Mouse (Mus musculus) heart, adult 8-10 months (tissue): Measurements from ENCODE around the gene Echs1. TPM values are rescaled to one million over a fixed set of nuclear protein-coding genes. Genes with fewer than 3 reads are reported as not detected.

Experiments used
- DNase-seq: peaks from one replicate; pipeline ENCODE4 v3.0.0; 2022; ENCODE audit warnings: low spot score
- total RNA-seq, 4 experiments: library from RNA; stranded (reverse); gene quantifications; 2 replicates each; pipeline ENCODE4 v1.2.4; 2022

Gene Echs1
- total RNA-seq, 4 experiments from 2014 or later: 476 to 541 (median 510) TPM

DNA sequence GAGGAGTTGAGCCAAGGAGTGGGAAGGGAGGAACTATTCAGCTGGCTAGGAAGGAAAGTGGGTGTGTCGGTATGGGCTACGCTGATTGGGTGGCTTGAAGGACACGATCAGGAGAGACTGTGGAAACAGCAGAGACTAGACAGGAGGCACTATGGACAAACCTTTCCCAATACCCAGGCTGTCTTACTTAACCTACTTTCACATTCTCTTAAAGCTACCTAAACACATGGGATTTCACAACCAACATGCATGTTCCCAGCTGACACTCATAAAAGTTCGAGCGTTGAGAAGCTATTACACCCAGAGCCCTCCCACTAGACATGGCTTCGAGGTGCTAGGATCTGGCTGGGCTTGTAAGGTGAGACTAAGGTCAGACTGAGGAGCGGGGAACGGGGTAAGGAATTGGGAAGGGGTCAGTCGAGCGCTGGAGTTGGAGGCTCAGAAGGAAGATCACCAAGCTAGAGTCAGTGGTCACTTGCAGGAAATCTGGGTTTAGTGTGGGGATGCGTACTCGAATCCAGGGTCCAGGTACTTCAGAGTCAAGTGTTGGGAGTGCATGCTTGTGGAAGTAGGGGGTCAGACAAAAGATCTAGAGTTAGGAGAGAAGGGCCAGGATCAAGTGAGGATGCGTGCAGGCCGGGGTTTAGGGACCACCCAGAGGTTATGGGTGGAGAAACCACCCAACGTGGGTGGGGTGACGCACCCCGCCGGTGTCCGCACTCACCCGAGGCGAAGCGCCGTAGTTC is 520 bp downstream of the Echs1 start, which contains the start of gene Paox:
Gene Paox (plus strand): TSS at position 217 of the 746 bp plus-strand sequence.
- peak; percentile 67 for DNase-seq

DNA sequence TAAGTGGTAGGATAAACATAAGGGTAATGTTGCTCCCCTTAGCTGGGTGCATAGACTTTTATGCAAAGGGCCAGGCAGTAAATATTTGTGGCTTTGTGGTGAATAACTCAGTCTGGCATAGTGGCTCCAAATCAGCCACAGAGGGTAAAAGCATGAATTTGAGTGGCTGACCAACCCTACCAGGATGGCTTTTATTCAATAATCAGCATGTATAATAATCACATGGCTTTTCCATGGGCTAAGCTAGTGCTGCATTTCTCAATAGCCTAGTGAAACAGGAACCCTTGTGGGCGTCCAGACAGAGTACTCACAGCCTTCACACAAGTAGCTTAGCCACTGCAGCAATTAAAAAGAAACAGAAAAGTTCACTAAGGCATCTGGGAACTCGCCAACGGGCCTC is 4.3 kb downstream of the Echs1 start:
- DNase-seq: no peak

DNA sequence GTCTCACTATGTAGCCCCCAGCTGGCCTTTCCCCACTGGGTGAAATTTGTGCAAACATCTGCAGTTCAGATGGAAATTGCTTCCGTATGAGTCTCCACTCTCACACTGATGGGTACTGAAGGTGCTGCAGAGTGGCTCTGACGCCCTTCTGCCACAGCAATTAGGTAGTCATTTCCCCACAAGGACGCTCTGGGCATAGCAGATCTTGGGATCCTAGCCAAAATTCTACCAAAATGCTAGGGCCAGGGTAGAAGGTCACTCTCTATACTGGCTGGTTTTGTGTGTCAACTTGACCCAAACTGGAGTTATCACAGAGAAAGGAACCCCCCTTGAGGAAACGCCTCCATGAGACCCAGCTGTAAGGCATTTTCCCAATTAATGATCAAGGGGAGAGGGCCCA is 12.3 kb downstream of the Echs1 start:
- no peak for DNase-seq

DNA sequence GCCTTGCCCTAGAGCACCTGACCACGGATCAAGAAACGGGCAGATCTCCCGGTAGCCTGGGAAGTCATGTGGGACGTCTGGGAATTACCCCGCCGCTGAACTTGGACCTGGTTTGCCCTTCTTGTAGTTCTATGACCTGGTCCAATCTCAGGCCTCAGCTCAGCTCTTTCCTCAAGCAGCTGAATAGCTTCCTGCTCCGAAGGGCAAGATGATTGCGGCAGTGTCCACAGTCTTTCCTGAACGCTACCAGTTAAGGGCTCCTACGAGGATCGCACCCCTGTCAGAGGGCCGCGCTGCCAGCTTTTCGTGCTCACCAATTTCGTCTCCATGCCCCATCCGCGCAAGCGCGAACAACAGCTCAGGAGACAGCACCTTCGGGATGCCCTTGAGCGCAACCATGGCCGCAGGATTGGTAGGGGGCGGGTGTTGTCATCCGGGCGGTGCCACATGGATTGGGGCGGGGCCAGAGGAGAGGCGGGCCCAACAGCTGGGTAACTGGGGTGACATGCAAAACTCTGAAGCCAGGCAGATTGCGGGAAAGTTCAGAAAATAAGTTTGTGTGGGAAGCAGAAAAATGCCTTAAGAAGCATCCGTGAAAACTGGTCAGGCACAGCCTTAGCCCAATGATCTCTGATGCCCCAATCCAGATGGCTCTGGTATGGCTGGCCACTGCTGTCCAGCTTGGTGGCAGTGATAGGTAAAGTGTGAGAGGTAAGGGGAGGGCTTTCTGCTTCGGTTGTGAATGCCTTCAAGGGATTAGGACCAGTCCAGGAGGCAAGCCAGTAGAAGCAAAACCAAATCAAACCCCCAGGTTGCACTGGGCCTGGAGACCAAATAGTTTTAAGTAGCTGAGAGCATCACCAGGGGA is 14.0 kb downstream of the Echs1 start, which contains the start of gene Fuom:
Gene Fuom (minus strand): TSS at position 449 of the 868 bp plus-strand sequence.
- DNase-seq: peak; percentile 88

DNA sequence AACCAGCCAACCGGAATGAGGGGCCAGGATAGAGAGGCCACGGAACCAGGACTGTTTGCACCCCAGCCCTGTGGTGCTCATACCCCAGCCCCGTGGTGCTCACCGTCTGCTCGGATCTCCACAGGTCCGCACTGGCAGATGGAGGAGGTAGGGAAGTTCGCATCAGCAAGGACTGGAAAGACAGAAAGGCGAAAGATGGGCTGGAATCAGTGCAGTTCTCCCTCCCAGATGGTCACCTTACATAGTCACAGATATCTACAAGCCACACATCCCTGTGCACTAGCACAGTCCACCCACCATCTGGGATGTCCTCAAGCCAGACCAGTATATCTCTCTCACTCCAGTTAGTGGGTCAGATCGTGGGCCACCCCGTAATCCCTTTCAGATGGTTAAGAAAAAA is 14.8 kb downstream of the Echs1 start:
- no peak for DNase-seq

DNA sequence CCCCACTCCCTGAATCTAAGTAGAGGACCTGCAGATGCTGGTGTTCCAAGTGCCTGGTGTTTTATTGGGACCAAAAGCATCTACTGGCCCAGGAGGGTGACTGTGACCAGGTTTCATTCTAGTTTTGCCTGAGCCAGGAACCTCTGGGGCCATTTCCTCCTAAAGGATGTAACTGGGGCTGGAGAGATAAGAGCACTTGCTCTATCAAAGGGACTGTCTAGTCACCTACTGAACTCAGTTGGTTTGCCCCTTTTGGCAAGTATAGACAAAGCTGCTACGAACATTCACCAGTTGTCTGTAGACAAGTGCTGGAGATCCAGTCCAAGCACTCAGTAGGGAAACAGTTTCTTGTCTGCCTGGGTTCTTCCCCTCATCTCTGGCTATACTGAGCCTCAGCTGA is 17.8 kb downstream of the Echs1 start:
- DNase-seq: no peak

DNA sequence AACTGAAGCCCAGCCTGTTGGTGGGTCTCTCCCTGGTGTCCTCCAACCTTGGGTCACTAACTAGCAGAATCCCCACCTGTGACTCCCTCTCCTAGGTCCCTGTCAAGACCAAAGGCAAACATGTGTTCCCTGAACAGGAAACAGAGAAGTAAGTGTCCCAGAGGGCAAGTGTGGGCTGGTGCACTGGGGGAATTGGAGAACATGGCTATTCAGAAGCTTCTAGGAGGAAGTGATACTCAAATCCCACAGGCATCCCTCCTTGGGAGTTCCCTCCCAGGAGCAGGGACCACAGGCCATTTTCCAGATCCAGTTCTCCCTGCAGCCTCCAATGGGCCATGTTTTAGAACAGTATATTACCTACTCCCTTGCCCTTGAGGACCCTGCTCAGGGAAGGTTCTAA is 20.2 kb downstream of the Echs1 start:
- no peak for DNase-seq

DNA sequence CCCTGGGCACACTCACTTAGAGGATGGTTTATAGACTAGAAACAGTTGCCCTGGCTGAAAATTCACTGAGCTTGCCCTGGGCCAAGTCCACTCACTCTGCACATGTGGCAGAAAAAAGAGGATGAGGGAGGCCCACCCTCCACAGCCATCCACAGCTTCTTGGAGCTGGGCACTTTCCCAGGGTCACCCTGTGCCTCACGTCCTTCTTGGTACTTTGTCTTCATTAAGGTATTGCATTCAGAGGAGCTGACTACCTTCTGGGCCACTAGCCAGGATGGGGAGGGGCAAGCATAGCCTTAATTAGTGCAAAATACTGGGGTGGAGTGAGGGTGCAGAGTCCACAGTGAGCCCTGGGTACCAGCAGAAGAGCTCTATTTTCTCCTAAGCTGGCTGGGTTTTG is 20.7 kb downstream of the Echs1 start:
- no peak for DNase-seq

DNA sequence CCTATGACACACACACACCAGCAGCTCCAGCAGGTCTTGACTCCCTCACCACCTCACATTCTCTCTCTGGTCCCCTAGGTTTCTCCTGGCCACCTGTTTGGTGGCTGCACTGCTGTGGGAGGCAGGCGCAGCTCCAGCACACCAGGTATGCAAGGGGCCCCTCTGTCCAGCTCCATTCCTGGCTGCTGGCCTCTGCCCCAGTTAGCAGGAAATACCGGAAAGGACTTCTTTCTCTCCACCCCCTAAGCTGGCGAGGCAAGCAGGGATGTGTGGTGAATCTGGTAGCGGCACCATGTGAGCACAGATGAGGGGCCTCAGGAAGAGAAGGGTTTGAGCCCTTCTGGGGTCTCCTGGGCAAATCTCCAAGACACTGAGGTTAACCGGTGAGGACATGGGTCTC is 21.3 kb downstream of the Echs1 start:
- DNase-seq: no peak

DNA sequence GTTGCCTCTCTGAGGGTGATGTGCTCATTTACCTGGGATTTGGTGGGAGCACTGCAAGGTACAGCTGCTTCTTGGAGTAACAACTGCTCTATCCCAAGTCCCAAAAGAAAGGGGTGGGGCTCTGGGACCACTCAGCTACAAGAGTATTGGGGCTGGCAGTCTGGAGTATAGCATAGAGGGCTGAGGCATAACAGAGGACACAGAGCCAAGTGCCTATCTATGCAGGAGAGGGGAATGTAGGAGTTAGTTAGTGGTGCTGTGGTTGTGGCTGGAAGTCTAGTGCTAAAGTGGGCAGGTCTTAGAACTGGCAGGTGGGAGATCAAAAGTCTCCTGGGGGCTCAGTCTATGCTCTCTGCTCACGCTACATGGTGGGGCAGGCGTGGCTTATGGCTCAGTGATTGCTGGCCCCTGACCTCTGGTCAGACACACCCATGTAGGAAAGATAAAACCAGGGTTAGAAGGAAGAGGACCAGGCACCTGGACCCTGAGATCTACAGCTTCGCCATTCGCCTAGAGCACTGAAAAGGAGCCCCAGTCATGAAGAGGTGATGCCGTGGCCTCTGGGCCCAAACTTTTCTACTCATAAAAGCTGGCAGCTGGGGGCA is 23.2 kb downstream of the Echs1 start, which contains the start of gene Prap1:
Gene Prap1 (plus strand): TSS at position 472 of the 605 bp plus-strand sequence.
- DNase-seq: no peak

GRCm38 (mm10) chr7:140090601-140091000 is 25.7 kb downstream of the Echs1 start:
- no peak for DNase-seq

GRCm38 (mm10) chr7:140082242-140082678 is 34.0 kb downstream of the Echs1 start, which contains the start of gene Caly:
Gene Caly, minus strand, starts transcription at chr7:140082548.
- DNase-seq: no peak

- DNase-seq: no peak
Measured at GRCm38 (mm10) chr7:140081408-140082241, 34.7 kb downstream of the Echs1 start.

DNA sequence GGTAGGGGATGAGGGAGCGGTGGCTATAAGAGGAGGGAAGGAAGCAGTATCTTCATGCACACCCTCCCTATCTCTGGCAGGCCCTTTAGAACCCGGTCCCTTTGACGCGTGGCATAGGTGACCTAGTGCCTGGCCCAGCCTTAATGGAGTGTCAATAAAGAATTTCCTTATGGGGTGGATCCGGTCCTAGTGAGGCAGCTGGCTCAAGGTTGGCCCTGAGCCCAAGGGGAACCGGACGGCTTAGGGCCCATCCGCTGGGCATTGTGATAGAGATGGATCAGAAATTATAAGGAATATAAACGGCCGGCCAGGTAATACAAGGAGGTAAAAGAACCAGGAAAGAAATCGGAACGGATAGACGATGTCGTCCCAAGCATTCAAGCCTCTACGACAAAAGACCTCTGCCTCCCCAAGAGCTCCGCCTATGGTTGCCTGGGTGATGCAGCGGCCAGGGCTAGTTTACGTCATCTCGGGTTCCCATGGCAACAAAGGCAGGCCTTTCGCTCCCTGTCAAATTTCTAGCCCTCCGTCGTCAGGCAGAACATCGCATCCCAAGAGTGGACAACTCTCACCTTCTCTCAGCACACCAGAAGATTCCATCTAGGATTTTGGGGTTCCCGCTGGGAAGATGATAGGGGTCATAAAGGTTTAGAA is 35.6 kb downstream of the Echs1 start:
- DNase-seq: peak; percentile 27

DNA sequence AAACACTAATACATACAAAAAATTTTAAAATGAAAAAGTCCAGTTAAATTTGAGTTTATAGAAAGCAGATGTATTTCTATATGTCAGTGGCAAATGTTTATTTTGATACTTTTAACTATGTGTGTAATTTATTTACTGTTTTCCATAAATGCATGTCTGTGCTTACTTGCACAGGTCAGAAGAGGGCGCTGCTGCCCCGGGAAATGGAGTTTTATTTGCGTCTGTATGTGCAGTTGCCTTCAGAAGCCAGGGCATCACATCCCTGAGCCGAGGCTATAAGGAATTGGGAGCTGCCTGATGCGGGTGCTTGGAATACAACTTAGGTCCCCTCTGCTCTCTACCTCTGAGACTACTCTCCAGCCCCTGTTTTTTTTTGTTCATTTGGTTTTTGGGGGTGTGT is 37.6 kb downstream of the Echs1 start:
- peak; percentile 53 for DNase-seq

- no peak for DNase-seq
Measured at GRCm38 (mm10) chr7:140077698-140078097, 38.6 kb downstream of the Echs1 start.

DNA sequence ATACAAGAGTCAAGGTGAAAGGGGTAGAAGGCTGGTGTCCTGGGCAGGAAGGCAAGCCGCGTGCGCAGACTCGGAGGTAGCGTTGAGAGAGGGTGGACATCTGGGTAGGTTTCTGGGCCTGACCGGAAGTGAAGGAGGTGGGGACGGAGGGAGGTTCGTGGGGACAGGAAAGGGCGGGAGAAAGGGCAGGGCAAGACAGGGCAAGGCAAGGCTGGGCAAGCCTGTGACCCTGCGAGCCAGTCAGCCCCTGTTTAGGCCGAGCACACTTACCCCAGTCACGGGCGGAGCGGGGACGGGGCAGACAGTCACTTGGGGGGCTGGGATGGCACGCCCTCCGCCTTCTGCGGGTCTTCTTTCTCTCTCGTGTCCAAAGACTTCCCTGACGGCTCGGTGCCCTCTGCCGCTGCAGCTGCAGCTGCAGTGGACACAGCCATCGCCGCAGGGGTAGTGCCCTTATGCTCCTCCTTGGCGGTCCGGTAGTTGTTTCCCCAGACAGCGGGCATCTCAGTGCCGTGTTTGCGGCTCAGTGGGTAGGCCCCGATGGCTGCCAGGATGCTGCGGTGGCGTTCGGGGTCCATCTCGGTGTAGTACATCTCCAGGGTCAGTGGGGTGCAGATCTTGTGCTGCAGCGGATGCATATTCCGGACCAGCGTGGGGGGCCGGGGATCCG is 46.1 kb downstream of the Echs1 start:
- peak; percentile 10 for DNase-seq

- no peak for DNase-seq
Measured at GRCm38 (mm10) chr7:140067397-140067796, 48.9 kb downstream of the Echs1 start.

- peak; percentile 35 for DNase-seq
Measured at GRCm38 (mm10) chr7:140063092-140063491, 53.2 kb downstream of the Echs1 start.

GRCm38 (mm10) chr7:140062307-140062706 is 54.0 kb downstream of the Echs1 start:
- no peak for DNase-seq
